Mouse (Mus musculus) liver, embryonic 14.5 days (tissue): ENCODE measurements at regions not wholly inside any gene's neighbourhood (a gene's known extent, or its start where the extent isn't known, plus 50 kb on each side); places are given as distances from the start of the nearest gene placed in this dataset.

ENCODE experiments used
- CTCF ChIP-seq: IDR thresholded peaks from 2 replicates; pipeline ENCODE4 v1.5.1; 2016; ENCODE audit warnings: antibody characterized with exemption, low read depth, control low read depth
- EP300 ChIP-seq: IDR thresholded peaks from 2 replicates; pipeline ENCODE4 v1.6.1; 2016; ENCODE audit warnings: antibody characterized with exemption, low read depth

DNA sequence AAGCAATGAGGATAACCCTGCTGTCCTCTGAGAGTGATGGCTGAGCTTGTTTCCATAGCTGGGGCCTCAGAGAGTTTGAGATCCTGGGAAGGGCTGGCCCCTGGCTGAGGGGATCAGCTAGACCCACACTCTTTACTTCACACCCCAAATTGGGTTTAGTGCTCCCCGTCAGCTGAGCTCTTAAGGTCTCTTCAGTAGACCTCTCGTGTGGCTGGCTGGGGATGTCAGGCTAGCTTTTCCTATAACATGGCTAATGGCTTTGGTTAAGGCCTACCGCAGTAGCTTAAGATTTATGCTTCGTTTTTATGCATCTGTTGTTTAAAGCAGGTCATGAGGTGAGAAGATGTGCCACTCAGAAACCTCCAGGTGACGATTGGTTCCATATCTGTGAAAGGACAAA is 168.8 kb downstream of the Diras2 start:
- TF ChIP-seq CTCF (no peak), EP300 (no peak)
